Mouse (Mus musculus) lung, embryonic 15.5 days (tissue): ENCODE results near the gene Rtca. TPM values are rescaled to one million over a fixed set of nuclear protein-coding genes. Genes with fewer than 3 reads are reported as not detected.

Experiments used
- ATAC-seq: fragments of 200-750 bp; cut with Nextera tagmentation; 2 replicates; pipeline ENCODE4 v1.8.0; 2017; ENCODE audit warnings: moderate number of reproducible peaks, borderline replicate concordance; ENCODE audit not compliant: low FRiP score, low TSS enrichment; ENCODE audit errors: extremely low read depth
- H3K27ac ChIP-seq: fragments of 300-500 bp; sonication (generic); 2 replicates; pipeline ENCODE4 v1.5.1; 2015; ENCODE audit warnings: moderate library complexity, mild to moderate bottlenecking, inconsistent platforms
- H3K27me3 ChIP-seq: fragments of 300-500 bp; sonication (generic); 2 replicates; pipeline ENCODE4 v1.6.1; 2015; ENCODE audit warnings: inconsistent platforms
- H3K36me3 ChIP-seq: fragments of 300-500 bp; sonication (generic); 2 replicates; pipeline ENCODE4 v1.6.1; 2015; ENCODE audit warnings: inconsistent platforms
- H3K4me1 ChIP-seq: fragments of 300-500 bp; sonication (generic); 2 replicates; pipeline ENCODE4 v1.6.1; 2015; ENCODE audit warnings: inconsistent platforms
- H3K4me2 ChIP-seq: fragments of 300-500 bp; sonication (generic); 2 replicates; pipeline ENCODE4 v1.6.1; 2015; ENCODE audit warnings: inconsistent platforms, mild to moderate bottlenecking, moderate library complexity
- H3K4me3 ChIP-seq: fragments of 300-500 bp; sonication (generic); 2 replicates; pipeline ENCODE4 v1.5.1; 2015; ENCODE audit warnings: mild to moderate bottlenecking, inconsistent platforms
- H3K9ac ChIP-seq: fragments of 300-500 bp; sonication (generic); 2 replicates; pipeline ENCODE4 v1.6.1; 2015; ENCODE audit warnings: inconsistent platforms
- H3K9me3 ChIP-seq: fragments of 300-500 bp; sonication (generic); 2 replicates; pipeline ENCODE4 v1.6.1; 2016; ENCODE audit warnings: inconsistent platforms
- WGBS: fragments of 180-500 bp; shearing (Covaris S2); methylation state at CpG from one replicate; pipeline ENCODE4 v1.1.7; 2015; 5-methylcytosine and 5-hydroxymethylcytosine counted together
- polyA plus RNA-seq: library from polyadenylated mRNA; unstranded; fragments of >200 nt; fragmentation: Nextera tagmentation; extraction: Ambion mirVana; gene quantifications from 2 replicates; pipeline ENCODE4 v1.2.1, GENCODE M21; 2015

Gene Rtca
- polyA plus RNA-seq, result 65.1 and 65.6 TPM in 2 replicates

DNA sequence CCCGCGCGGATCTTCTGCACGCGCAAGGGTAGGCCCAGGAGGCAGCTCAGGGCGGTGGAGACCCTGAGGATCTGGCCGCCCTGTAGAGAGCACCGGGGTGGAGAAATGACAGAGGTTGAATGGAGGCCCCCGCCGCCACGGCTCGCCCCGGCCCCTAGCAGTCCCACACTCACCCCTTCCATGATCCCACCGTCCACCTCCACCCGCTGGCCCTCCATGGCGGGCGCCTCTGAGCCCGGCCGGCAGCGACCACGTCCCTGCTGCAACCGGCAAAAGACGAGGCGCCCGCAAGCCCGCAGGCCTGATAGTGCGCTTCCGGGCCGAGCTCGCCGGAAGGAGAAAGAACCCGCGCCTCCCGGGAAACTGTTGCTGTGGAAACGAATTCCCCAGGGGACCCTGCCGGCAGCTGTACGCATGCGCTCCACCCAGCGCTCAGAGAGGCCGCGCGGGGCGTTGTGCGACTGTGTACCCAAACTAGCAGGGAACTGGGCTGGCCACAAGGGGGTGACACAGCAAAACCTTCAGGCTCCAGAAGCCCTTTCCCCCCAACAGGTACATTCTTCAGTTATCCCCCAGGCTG is at the start of gene Rtca:
Gene Rtca (minus strand): TSS at position 437 of the 580 bp plus-strand sequence.
- H3K4me1 ChIP-seq, result peaks cover 14% of the 10 kb centered on the region
- H3K9ac ChIP-seq, result peak within 1 kb of the TSS; percentile 80
- H3K27ac ChIP-seq, result peak within 1 kb of the TSS; percentile 54
- H3K4me3 ChIP-seq, result peak within 1 kb of the TSS; percentile 91
- peak within 1 kb of the TSS; percentile 74 for H3K4me2 ChIP-seq
- no peaks in the 10 kb centered on the region for H3K27me3 ChIP-seq
- H3K9me3 ChIP-seq, result no peaks in the 10 kb centered on the region
- peak; percentile 96 for ATAC-seq
- H3K36me3 ChIP-seq, result peaks cover 22% of the 10 kb centered on the region
- WGBS, result under 1% methylated on average over 44 of the region's 44 CpGs

DNA sequence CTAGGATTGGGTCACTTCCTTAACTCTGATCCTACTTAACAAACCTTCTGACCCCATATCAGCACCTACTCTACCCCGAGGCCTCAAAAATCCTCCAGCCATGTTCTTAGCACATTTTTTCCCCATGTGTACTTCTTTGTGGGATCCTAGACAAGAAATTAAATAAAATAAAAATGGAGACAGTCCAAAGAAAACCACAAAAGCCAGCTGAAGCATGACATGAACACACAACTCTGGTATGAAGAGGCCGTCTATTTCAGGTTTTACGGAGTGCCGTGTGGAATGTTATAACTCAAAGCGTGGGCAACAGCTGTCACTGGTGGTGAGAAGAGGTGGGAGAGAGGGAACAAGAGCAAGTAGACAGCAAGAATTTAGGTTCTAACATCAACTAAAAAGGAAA is 43.4 kb upstream of the Rtca start:
- Histone ChIP-seq H3K27ac (no peak overlapping the region), H3K4me2 (no peak overlapping the region), H3K27me3 (no peaks in the 10 kb centered on the region), H3K36me3 (peaks cover 10% of the 10 kb centered on the region), H3K4me1 (no peaks in the 10 kb centered on the region), H3K4me3 (no peak overlapping the region), H3K9ac (no peak overlapping the region), H3K9me3 (no peaks in the 10 kb centered on the region)
- ATAC-seq, result no peak
- WGBS, result 86% methylated on average over 5 of the region's 5 CpGs

DNA sequence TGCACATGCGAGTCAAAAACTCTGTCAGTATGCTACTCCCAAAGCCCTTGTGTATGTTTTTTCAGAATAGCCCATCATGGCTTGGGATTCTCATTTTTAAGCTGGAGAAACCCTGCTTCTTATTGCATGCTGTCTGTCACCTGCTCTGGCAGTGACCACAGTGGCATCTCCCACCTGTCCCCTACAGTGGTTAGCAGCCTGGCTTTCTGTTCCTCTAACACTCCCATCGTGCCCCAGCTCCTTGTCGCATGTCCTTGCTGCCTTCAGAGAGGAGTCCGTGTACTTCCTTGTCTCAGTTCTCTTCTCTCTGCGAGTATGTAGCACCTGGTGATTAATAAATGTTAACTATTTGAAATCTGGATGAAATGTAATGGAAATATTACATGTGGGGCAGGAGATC is 39.4 kb upstream of the Rtca start:
- ATAC-seq, result no peak
- Histone ChIP-seq H3K27me3 (no peaks in the 10 kb centered on the region), H3K9me3 (no peaks in the 10 kb centered on the region), H3K27ac (no peak overlapping the region), H3K36me3 (peaks cover 21% of the 10 kb centered on the region), H3K4me2 (no peak overlapping the region), H3K9ac (no peak overlapping the region), H3K4me3 (no peak overlapping the region), H3K4me1 (no peaks in the 10 kb centered on the region)
- 80% methylated on average over 5 of the region's 5 CpGs for WGBS

GRCm38 (mm10) chr3:116542532-116542931 is 34.5 kb upstream of the Rtca start:
- peaks cover 25% of the 10 kb centered on the region for H3K36me3 ChIP-seq
- ATAC-seq, result no peak
- H3K4me1 ChIP-seq, result no peaks in the 10 kb centered on the region
- H3K9me3 ChIP-seq, result no peaks in the 10 kb centered on the region
- H3K27ac ChIP-seq, result no peak overlapping the region
- H3K4me2 ChIP-seq, result no peak overlapping the region
- H3K4me3 ChIP-seq, result no peak overlapping the region
- 81% methylated on average over 3 of the region's 3 CpGs for WGBS
- H3K9ac ChIP-seq, result no peak overlapping the region
- H3K27me3 ChIP-seq, result no peaks in the 10 kb centered on the region

DNA sequence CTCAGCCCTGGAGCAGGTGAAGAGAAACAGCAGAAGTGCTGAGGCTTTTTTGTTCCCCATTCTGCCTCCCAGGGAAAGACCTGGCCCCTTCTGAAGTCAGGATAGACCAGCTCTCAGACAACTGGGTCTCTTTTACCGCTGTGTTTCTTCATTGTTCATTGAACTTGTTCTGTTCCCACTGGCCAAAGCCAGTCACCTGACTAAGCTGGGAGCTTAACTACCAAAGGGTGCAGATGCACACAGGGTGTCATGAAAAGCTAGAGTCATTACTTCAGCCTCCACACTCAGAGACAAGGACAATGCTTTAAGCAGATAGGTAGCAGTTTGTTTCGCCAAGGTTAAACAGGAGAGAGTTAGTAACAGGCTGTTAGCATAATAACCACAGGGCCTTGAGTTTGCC is 34.1 kb upstream of the Rtca start:
- 78% methylated on average over 2 of the region's 2 CpGs for WGBS
- Histone ChIP-seq H3K27ac (no peak overlapping the region), H3K4me1 (no peaks in the 10 kb centered on the region), H3K36me3 (peaks cover 28% of the 10 kb centered on the region), H3K4me2 (no peak overlapping the region), H3K4me3 (no peak overlapping the region), H3K9ac (no peak overlapping the region), H3K9me3 (no peaks in the 10 kb centered on the region), H3K27me3 (no peaks in the 10 kb centered on the region)
- no peak for ATAC-seq

DNA sequence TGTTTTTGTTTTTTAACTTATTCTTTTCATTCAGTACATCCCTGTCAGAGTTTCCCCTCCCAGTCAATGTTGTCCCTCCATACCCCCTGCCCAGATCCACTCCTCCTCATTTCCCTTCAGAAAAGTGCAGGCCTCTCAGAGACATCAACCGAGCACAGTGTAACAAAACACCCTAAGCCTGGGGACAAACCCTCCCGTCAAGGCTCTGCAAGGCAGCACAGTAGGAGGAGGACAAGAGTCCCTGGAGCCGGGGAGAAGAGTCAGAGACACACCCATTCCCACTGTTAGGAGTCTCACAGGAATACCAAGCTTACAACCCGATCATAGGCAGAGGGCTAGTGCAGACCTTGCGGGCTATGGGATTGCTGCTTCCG is 29.2 kb upstream of the Rtca start:
- ATAC-seq, result no peak

GRCm38 (mm10) chr3:116536428-116537199 is 28.6 kb upstream of the Rtca start:
- ATAC-seq, result 0 out of 2 replicates have a peak, but pooled peaks have one; percentile 14

More for the DNA sequence above, 29.2 kb upstream of the Rtca start:
- no peak overlapping the region for H3K4me2 ChIP-seq
- H3K27ac ChIP-seq, result no peak overlapping the region
- peaks cover 23% of the 10 kb centered on the region for H3K36me3 ChIP-seq
- H3K27me3 ChIP-seq, result no peaks in the 10 kb centered on the region
- H3K9ac ChIP-seq, result no peak overlapping the region
- no peaks in the 10 kb centered on the region for H3K4me1 ChIP-seq
- 62% methylated on average over 6 of the region's 6 CpGs for WGBS
- H3K9me3 ChIP-seq, result no peaks in the 10 kb centered on the region
- H3K4me3 ChIP-seq, result no peak overlapping the region

DNA sequence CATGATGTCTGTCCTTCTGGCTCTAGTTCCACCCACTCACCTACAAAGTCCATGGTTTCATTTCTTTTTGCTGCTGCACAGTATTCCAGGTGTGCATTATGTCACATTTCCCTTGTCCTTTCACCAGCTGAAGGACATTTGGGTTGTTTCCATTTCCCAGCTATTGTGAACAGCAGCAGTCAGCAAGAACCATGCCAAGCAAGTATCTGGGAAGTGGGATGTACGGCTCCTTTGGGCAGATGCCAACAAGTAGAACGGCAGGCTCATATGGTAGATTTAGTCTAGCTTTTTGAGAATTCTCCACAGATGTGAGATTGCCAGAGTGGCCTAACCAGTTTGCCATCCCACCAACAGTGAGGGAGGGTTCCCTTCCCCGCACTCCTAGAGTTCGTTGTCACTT is 22.8 kb upstream of the Rtca start:
- ATAC-seq, result no peak
- Histone ChIP-seq H3K9ac (no peak overlapping the region), H3K27ac (no peak overlapping the region), H3K27me3 (no peaks in the 10 kb centered on the region), H3K36me3 (peaks cover 9% of the 10 kb centered on the region), H3K9me3 (no peaks in the 10 kb centered on the region), H3K4me1 (no peaks in the 10 kb centered on the region), H3K4me3 (no peak overlapping the region), H3K4me2 (no peak overlapping the region)
- 52% methylated on average over 4 of the region's 4 CpGs for WGBS

More at GRCm38 (mm10) chr3:116536428-116537199, 28.6 kb upstream of the Rtca start:
- Histone ChIP-seq H3K27ac (no peak overlapping the region), H3K4me1 (no peaks in the 10 kb centered on the region), H3K9me3 (no peaks in the 10 kb centered on the region), H3K27me3 (no peaks in the 10 kb centered on the region), H3K36me3 (peaks cover 22% of the 10 kb centered on the region), H3K9ac (no peak overlapping the region), H3K4me3 (no peak overlapping the region), H3K4me2 (no peak overlapping the region)
- 45% methylated on average over 16 of the region's 16 CpGs for WGBS

DNA sequence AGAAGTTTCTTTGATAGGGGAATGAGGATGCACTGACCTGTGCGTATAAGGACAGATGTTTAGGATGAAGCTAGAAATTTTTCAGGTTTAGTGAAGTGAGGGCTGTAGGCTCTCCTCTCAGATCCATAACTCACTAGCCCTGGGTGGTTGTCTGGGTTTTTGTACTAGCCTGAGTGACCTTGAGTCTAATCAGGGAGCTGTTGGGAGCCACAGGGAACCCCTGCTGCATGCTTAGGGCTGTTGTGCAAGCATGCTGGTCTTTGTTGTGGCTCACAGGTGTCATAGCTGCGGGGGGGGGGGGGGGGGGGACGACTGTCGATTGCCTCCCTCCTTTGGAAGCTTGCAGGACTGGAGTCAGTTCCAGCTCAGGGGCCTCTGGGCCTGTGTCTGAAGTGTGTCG is 21.7 kb upstream of the Rtca start:
- 56% methylated on average over 4 of the region's 5 CpGs for WGBS
- ATAC-seq, result no peak

GRCm38 (mm10) chr3:116520141-116520761 is 12.2 kb upstream of the Rtca start:
- no peak overlapping the region for H3K4me2 ChIP-seq
- no peaks in the 10 kb centered on the region for H3K36me3 ChIP-seq
- H3K27me3 ChIP-seq, result no peaks in the 10 kb centered on the region
- no peak overlapping the region for H3K4me3 ChIP-seq
- WGBS, result 67% methylated on average over 12 of the region's 12 CpGs
- no peak overlapping the region for H3K27ac ChIP-seq
- H3K9ac ChIP-seq, result no peak overlapping the region
- no peak for ATAC-seq
- H3K4me1 ChIP-seq, result no peaks in the 10 kb centered on the region
- no peaks in the 10 kb centered on the region for H3K9me3 ChIP-seq

More for the DNA sequence above, 21.7 kb upstream of the Rtca start:
- Histone ChIP-seq H3K4me1 (no peaks in the 10 kb centered on the region), H3K9ac (no peak overlapping the region), H3K36me3 (peaks cover 7% of the 10 kb centered on the region), H3K4me2 (no peak overlapping the region), H3K27ac (no peak overlapping the region), H3K9me3 (no peaks in the 10 kb centered on the region), H3K4me3 (no peak overlapping the region), H3K27me3 (no peaks in the 10 kb centered on the region)

DNA sequence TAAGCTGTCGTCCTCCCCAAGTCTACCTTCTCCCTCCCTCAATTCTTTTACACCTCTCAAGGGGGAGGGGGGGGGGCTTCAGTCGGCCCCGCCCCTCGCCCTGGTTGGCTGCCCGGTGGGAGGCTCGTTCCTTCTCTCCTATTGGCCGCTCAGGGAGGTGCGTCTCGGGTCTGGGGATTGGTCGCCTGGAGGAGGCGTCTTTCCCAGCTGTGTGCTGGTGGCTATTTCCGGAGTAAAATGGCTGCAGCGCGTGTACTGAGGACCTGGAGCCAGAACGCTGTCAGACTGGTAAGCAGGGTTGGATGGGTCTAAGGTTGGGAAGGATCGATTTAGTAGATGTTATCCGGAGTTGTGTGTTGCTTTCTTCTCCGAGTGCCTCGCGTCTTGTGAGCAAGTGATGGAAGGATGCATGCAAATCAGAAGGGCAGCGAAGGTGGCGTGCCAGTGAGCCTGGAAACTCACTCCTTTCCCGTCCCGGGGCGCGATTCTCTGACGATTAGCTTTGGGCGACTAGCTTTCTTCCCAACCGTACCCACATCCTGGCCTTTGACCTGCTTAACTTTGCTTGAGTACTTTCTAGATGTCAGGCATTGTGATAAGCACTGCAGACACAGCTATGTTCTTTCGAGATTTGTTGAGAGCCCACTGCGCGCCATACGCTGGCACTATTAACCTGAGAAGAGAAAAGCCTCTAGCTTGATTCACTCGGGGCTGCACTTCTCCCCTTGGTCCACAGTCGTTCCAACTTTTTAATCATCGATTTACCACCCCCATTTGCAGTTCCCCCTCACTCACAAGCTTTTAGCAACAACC is 5.1 kb upstream of the Rtca start, which contains the start of gene Dbt:
Gene Dbt (plus strand): TSS at position 167 of the 813 bp plus-strand sequence.
- WGBS, result under 1% methylated on average over 36 of the region's 36 CpGs
- H3K4me2 ChIP-seq, result peak within 1 kb of the TSS; percentile 74
- ATAC-seq, result peak; percentile 93
- no peak within 1 kb of the TSS for H3K27ac ChIP-seq
- peak within 1 kb of the TSS; percentile 49 for H3K9ac ChIP-seq
- H3K4me3 ChIP-seq, result peak within 1 kb of the TSS; percentile 52
- H3K4me1 ChIP-seq, result peaks cover 9% of the 10 kb centered on the region
- H3K36me3 ChIP-seq, result no peaks in the 10 kb centered on the region
- no peaks in the 10 kb centered on the region for H3K27me3 ChIP-seq
- H3K9me3 ChIP-seq, result no peaks in the 10 kb centered on the region
